Mouse (Mus musculus) heart, postnatal 0 days (tissue): ENCODE results near the gene Dcps. TPM values are rescaled to one million over a fixed set of nuclear protein-coding genes. Genes with fewer than 3 reads are reported as not detected.
A peak's percentile ranks its signal among the peaks of the same experiment; 100 is the strongest.

Experiments used
- ATAC-seq: fragments of 200-750 bp; cut with Nextera tagmentation; 2 replicates; pipeline ENCODE4 v1.8.0; 2017; ENCODE audit warnings: low read depth, moderate number of reproducible peaks, moderate library complexity; ENCODE audit not compliant: insufficient read depth
- DNase-seq: peaks from one replicate; pipeline ENCODE4 v3.0.0-alpha.2; 2016; ENCODE audit warnings: low spot score
- H3K27ac ChIP-seq: fragments of 300-500 bp; sonication (generic); 2 replicates; pipeline ENCODE4 v1.5.1; 2014; ENCODE audit warnings: low read depth, mild to moderate bottlenecking
- H3K27me3 ChIP-seq: fragments of 300-500 bp; sonication (generic); 2 replicates; pipeline ENCODE4 v1.6.1; 2014; ENCODE audit warnings: low read length, mixed read lengths; ENCODE audit not compliant: control insufficient read depth, insufficient read depth
- H3K36me3 ChIP-seq: fragments of 300-500 bp; sonication (generic); replicated peaks from 2 replicates; pipeline ENCODE4 v1.6.1; 2014; ENCODE audit warnings: low read length, mixed read lengths; ENCODE audit not compliant: control insufficient read depth, insufficient read depth
- H3K4me1 ChIP-seq: fragments of 300-500 bp; sonication (generic); 2 replicates; pipeline ENCODE4 v1.6.1; 2014; ENCODE audit warnings: antibody characterized with exemption; ENCODE audit not compliant: control insufficient read depth, insufficient read depth
- H3K4me2 ChIP-seq: fragments of 300-500 bp; sonication (generic); 2 replicates; pipeline ENCODE4 v1.6.1; 2014; ENCODE audit warnings: low read depth, mild to moderate bottlenecking, low read length, moderate library complexity
- H3K4me3 ChIP-seq: fragments of 300-500 bp; sonication (generic); 2 replicates; pipeline ENCODE4 v1.5.1; 2014; ENCODE audit warnings: low read depth, low read length
- H3K9ac ChIP-seq: fragments of 300-500 bp; sonication (generic); replicated peaks from 2 replicates; pipeline ENCODE4 v1.6.1; 2014; ENCODE audit warnings: low read depth, low read length, mixed read lengths
- H3K9me3 ChIP-seq: fragments of 300-500 bp; sonication (generic); replicated peaks from 2 replicates; pipeline ENCODE4 v1.6.1; 2016; ENCODE audit warnings: low read length; ENCODE audit not compliant: control insufficient read depth
- CTCF ChIP-seq: IDR thresholded peaks from 2 replicates; pipeline ENCODE4 v1.5.1; 2016; ENCODE audit warnings: antibody characterized with exemption, control low read depth, low read depth
- EP300 ChIP-seq: IDR thresholded peaks from 2 replicates; pipeline ENCODE4 v1.6.1; 2016; ENCODE audit warnings: antibody characterized with exemption, low read depth
- WGBS: fragments of 180-500 bp; shearing (Covaris S2); extraction: QIAGEN DNeasy Blood & Tissue Kit; methylation state at CpG from one replicate; pipeline ENCODE4 v1.1.7; 2014; 5-methylcytosine and 5-hydroxymethylcytosine counted together
- polyA plus RNA-seq: library from polyadenylated mRNA; unstranded; fragments of >200 nt; fragmentation: Nextera tagmentation; extraction: Ambion mirVana; gene quantifications from 2 replicates; pipeline ENCODE4 v1.2.1, GENCODE M21; 2015
- total RNA-seq: library from RNA; depleted of rRNA; stranded (reverse); fragments of >200 nt; gene quantifications from 2 replicates; pipeline ENCODE4 v1.2.3, GENCODE M21; 2014; ENCODE audit warnings: low replicate concordance

Gene Dcps
- total and polyA plus RNA-seq, 2 experiments from 2014 or later = 34.9 to 36.4 TPM

GRCm38 (mm10) chr9:35145118-35145517, 30.7 kb downstream of the Dcps start:
- H3K4me1 ChIP-seq = no peaks in the 10 kb centered on the region
- H3K9me3 ChIP-seq = no peaks in the 10 kb centered on the region
- WGBS = 69% methylated on average over 9 of the region's 9 CpGs
- H3K36me3 ChIP-seq = no peaks in the 10 kb centered on the region
- H3K9ac ChIP-seq = no peak overlapping the region
- ATAC-seq = no peak
- no peak overlapping the region for H3K4me3 ChIP-seq
- DNase-seq = no peak
- TF ChIP-seq EP300 = no peak
- TF ChIP-seq CTCF = no peak
- no peaks in the 10 kb centered on the region for H3K27me3 ChIP-seq
- H3K27ac ChIP-seq = no peak overlapping the region
- H3K4me2 ChIP-seq = no peak overlapping the region

GRCm38 (mm10) chr9:35142221-35142620, 33.6 kb downstream of the Dcps start:
- DNase-seq (no peak), ATAC-seq (no peak)
- H3K27me3 ChIP-seq = no peaks in the 10 kb centered on the region
- no peaks in the 10 kb centered on the region for H3K4me1 ChIP-seq
- no peak overlapping the region for H3K4me3 ChIP-seq
- H3K4me2 ChIP-seq = no peak overlapping the region
- H3K36me3 ChIP-seq = no peaks in the 10 kb centered on the region
- TF ChIP-seq EP300 (no peak), CTCF (no peak)
- H3K27ac ChIP-seq = no peak overlapping the region
- H3K9me3 ChIP-seq = no peaks in the 10 kb centered on the region
- no peak overlapping the region for H3K9ac ChIP-seq
- WGBS = 67% methylated on average over 2 of the region's 2 CpGs

- Histone ChIP-seq H3K4me3 (no peak overlapping the region), H3K4me1 (no peaks in the 10 kb centered on the region), H3K27me3 (no peaks in the 10 kb centered on the region), H3K27ac (no peak overlapping the region), H3K9me3 (no peaks in the 10 kb centered on the region), H3K4me2 (no peak overlapping the region), H3K36me3 (no peaks in the 10 kb centered on the region), H3K9ac (no peak overlapping the region)
- 65% methylated on average over 5 of the region's 5 CpGs for WGBS
- ATAC-seq (no peak), DNase-seq (no peak)
- no peak for TF ChIP-seq CTCF
- TF ChIP-seq EP300 = no peak
Observed at GRCm38 (mm10) chr9:35139231-35139744, 36.6 kb downstream of the Dcps start.

GRCm38 (mm10) chr9:35138029-35138428, 37.8 kb downstream of the Dcps start:
- Histone ChIP-seq H3K9me3 (no peaks in the 10 kb centered on the region), H3K9ac (no peak overlapping the region), H3K4me2 (no peak overlapping the region), H3K4me3 (no peak overlapping the region), H3K27me3 (no peaks in the 10 kb centered on the region), H3K27ac (no peak overlapping the region), H3K36me3 (no peaks in the 10 kb centered on the region), H3K4me1 (no peaks in the 10 kb centered on the region)
- 75% methylated on average over 7 of the region's 7 CpGs for WGBS
- DNase-seq (no peak), ATAC-seq (no peak)
- no peak for TF ChIP-seq CTCF
- no peak for TF ChIP-seq EP300

GRCm38 (mm10) chr9:35135575-35135974, 40.3 kb downstream of the Dcps start:
- H3K9me3 ChIP-seq = no peaks in the 10 kb centered on the region
- H3K4me2 ChIP-seq = no peak overlapping the region
- no peak for DNase-seq
- no peak overlapping the region for H3K4me3 ChIP-seq
- H3K9ac ChIP-seq = no peak overlapping the region
- no peaks in the 10 kb centered on the region for H3K4me1 ChIP-seq
- TF ChIP-seq CTCF (0 out of 2 replicates have a peak, but pooled peaks have one; percentile 9), EP300 (no peak)
- H3K27me3 ChIP-seq = no peaks in the 10 kb centered on the region
- ATAC-seq = no peak
- H3K36me3 ChIP-seq = no peaks in the 10 kb centered on the region
- no peak overlapping the region for H3K27ac ChIP-seq
- 52% methylated on average over 6 of the region's 6 CpGs for WGBS
